Mouse (Mus musculus) forebrain, embryonic 16.5 days (tissue): ENCODE measurements around the gene Gm37240. TPM values are rescaled to one million over a fixed set of nuclear protein-coding genes. Genes with fewer than 3 reads are reported as not detected.

Experiments
- ATAC-seq: fragments of 200-750 bp; cut with Nextera tagmentation; 2 replicates; pipeline ENCODE4 v1.8.0; 2017; ENCODE audit warnings: mild to moderate bottlenecking, moderate library complexity
- H3K27ac ChIP-seq: fragments of 300-500 bp; sonication (generic); 2 replicates; pipeline ENCODE4 v1.5.1; 2014; ENCODE audit warnings: low read length, control low read depth
- H3K27me3 ChIP-seq: fragments of 300-500 bp; sonication (generic); replicated peaks from 2 replicates; pipeline ENCODE4 v1.6.1; 2014; ENCODE audit warnings: low read length; ENCODE audit not compliant: control insufficient read depth, insufficient read depth
- H3K36me3 ChIP-seq: fragments of 300-500 bp; sonication (generic); 2 replicates; pipeline ENCODE4 v1.6.1; 2014; ENCODE audit not compliant: control insufficient read depth, insufficient read depth
- H3K4me1 ChIP-seq: fragments of 300-500 bp; sonication (generic); replicated peaks from 2 replicates; pipeline ENCODE4 v1.6.1; 2014; ENCODE audit warnings: low read length; ENCODE audit not compliant: control insufficient read depth, insufficient read depth
- H3K4me2 ChIP-seq: fragments of 300-500 bp; sonication (generic); 2 replicates; pipeline ENCODE4 v1.6.1; 2014; ENCODE audit warnings: mild to moderate bottlenecking, low read length, control low read depth
- H3K4me3 ChIP-seq: fragments of 300-500 bp; sonication (generic); replicated peaks from 2 replicates; pipeline ENCODE4 v1.5.1; 2014; ENCODE audit warnings: mild to moderate bottlenecking, low read length, control low read depth
- H3K9ac ChIP-seq: fragments of 300-500 bp; sonication (generic); replicated peaks from 2 replicates; pipeline ENCODE4 v1.6.1; 2014; ENCODE audit warnings: low read depth, low read length, control low read depth
- H3K9me3 ChIP-seq: fragments of 300-500 bp; sonication (generic); 2 replicates; pipeline ENCODE4 v1.6.1; 2016; ENCODE audit warnings: low read length; ENCODE audit not compliant: control insufficient read depth
- WGBS: fragments of 180-500 bp; shearing (Covaris S2); extraction: QIAGEN DNeasy Blood & Tissue Kit; methylation state at CpG from one replicate; pipeline ENCODE4 v1.1.7; 2014; 5-methylcytosine and 5-hydroxymethylcytosine counted together
- polyA plus RNA-seq: library from polyadenylated mRNA; unstranded; fragments of >200 nt; fragmentation: Nextera tagmentation; extraction: Ambion mirVana; gene quantifications from 2 replicates; pipeline ENCODE4 v1.2.1, GENCODE M21; 2015

Gm37240 gene
- polyA plus RNA-seq, 1 experiment from 2014 or later, result 1.6 TPM

DNA sequence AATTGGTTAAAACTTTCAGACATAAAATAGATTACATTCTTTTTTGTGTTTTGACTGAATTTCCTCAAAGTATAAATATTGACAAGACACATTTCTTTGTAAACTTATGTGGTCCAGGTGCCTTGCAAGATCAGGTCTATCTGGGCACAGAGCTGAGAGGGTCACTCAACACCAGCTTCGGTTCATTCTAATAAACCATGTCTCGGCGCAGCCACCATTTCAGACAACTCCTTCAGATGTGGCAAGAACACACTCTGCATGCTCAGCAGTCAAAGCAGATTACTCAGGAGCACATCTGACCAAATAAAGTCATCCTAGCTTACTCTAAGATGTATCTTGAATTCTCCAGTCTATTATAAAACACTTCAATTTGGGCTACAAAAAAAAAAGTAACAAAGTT lies 1371.2 kb downstream of the Gm37240 start:
- 98% methylated on average over 3 of the region's 3 CpGs for WGBS
- no peak overlapping the region for H3K9ac ChIP-seq
- H3K4me3 ChIP-seq, result no peak overlapping the region
- no peaks in the 10 kb centered on the region for H3K27me3 ChIP-seq
- H3K27ac ChIP-seq, result no peak overlapping the region
- no peak for ATAC-seq
- no peak overlapping the region for H3K4me2 ChIP-seq
- H3K9me3 ChIP-seq, result no peaks in the 10 kb centered on the region
- H3K4me1 ChIP-seq, result no peaks in the 10 kb centered on the region
- no peaks in the 10 kb centered on the region for H3K36me3 ChIP-seq

DNA sequence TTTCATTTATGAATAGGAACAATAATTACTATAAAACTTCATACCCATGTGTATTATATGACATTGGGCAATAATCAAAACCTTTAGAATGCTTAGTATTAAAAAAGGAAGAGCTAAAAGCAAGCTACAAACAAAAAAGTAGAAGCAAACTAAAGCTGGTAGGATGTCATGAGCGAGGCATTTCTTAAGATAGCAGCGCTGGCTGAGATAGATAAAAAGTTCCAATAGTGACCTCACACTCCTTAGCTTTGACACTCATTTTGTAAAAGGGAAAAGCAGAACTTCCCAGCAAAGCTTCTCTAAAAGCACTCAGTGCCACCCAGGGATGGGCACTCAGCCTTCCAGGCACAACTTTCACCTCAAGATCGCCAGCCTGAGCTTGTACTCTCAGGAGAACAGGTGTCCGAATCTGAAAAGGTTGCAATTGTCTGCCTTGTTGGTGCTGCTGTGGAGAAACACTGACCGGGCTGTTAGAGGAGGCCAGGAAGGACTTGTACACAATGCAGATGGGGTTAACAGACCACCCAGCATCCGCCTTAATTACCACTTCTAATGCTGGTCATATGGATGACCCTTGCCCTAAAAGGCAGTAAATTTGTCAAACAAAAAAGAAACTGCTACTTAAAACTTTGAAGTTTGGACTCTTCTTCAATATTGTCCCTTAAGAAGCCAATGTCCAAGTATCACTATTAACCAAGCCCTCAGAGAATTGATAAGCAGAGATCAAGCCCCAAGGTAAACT lies 1374.4 kb downstream of the Gm37240 start:
- Histone ChIP-seq H3K27me3 (no peaks in the 10 kb centered on the region), H3K9ac (no peak overlapping the region), H3K4me3 (no peak overlapping the region), H3K4me2 (no peak overlapping the region), H3K27ac (no peak overlapping the region), H3K9me3 (no peaks in the 10 kb centered on the region), H3K36me3 (no peaks in the 10 kb centered on the region), H3K4me1 (no peaks in the 10 kb centered on the region)
- no peak for ATAC-seq
- WGBS, result 60% methylated on average over 6 of the region's 6 CpGs

DNA sequence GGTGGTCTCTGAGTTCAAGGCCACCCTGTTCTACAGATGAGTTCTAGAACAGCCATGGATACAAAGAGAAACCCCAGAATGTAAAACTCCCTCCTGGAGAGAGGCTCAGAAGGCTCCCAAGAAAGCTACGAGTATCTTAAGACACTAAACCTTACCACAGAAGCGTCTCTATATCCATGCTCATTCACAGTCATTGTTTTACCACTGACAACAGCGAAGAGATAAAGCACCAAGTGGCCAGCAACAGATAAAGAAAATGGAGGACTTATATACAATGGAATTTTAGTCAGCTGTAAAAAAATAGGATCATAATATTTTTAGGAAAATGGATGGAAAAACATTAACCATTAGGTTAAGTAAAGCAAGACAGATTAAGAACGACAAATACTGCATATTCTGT lies 1382.1 kb downstream of the Gm37240 start:
- Histone ChIP-seq H3K9me3 (no peaks in the 10 kb centered on the region), H3K36me3 (no peaks in the 10 kb centered on the region), H3K4me3 (no peak overlapping the region), H3K27ac (no peak overlapping the region), H3K9ac (no peak overlapping the region), H3K4me2 (no peak overlapping the region), H3K27me3 (no peaks in the 10 kb centered on the region), H3K4me1 (no peaks in the 10 kb centered on the region)
- ATAC-seq, result no peak
- 92% methylated on average over 4 of the region's 4 CpGs for WGBS

DNA sequence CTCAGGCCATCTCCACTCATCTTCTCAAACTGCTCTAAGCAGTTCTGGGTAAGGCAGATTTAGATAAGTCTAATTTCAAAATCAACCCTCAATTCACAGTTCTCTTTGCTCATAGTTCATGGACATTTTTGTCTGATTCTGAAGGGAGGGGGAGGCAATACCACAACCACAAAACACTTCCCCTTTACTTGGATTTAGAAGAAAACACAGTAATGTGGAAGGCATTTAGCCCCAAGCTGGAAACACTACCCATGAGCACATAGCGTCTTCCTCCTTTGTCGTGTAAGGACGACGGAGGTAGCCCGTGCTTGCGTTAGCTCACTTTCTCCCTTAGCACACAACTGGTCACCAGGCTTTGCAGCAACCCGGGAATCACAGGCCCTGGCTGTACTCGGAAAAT lies 1383.0 kb downstream of the Gm37240 start:
- Histone ChIP-seq H3K9ac (no peak overlapping the region), H3K36me3 (no peaks in the 10 kb centered on the region), H3K27ac (no peak overlapping the region), H3K4me3 (no peak overlapping the region), H3K4me1 (no peaks in the 10 kb centered on the region), H3K9me3 (no peaks in the 10 kb centered on the region), H3K4me2 (no peak overlapping the region), H3K27me3 (no peaks in the 10 kb centered on the region)
- 93% methylated on average over 8 of the region's 8 CpGs for WGBS
- no peak for ATAC-seq

DNA sequence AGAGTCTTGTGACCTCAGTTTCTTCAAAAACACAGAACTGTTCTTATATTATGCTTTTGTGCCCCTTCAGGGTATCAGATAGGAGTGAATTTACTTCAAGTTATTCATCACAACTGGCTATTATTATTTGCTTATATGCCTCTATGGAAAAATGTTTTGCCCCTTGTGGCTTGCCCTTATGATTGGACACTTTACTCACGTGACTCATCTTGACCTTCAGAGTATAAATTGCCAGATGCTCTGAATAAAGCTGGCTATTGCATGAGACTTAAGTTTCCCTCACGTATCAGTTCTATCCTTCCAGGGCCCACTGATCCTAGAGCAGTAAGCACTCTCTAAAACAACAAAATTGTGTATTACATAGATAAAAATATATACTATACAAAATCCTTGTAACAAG lies 1385.2 kb downstream of the Gm37240 start:
- no peak overlapping the region for H3K4me3 ChIP-seq
- H3K4me1 ChIP-seq, result no peaks in the 10 kb centered on the region
- H3K27ac ChIP-seq, result no peak overlapping the region
- no peaks in the 10 kb centered on the region for H3K36me3 ChIP-seq
- no peak overlapping the region for H3K4me2 ChIP-seq
- no peaks in the 10 kb centered on the region for H3K27me3 ChIP-seq
- 89% methylated on average over 2 of the region's 2 CpGs for WGBS
- H3K9ac ChIP-seq, result no peak overlapping the region
- no peak for ATAC-seq
- H3K9me3 ChIP-seq, result no peaks in the 10 kb centered on the region

DNA sequence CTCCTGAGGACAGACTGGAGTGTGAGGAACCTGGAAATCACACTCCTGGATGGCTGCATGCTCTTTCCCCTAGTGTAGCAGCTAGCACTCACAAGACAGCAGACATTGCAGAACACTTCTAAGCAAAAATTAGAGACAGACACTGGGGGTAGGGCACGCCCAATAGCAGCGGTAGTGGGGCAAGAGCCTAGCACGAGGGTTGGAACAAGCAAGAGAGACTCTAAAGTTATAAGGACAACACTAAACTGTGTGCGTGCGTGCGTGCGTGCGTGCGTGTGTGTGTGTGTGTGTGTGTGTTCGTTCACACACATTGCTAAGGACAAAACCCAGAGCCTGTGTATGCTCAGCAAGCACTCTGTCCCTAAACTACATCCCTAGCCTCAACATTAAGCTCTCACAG lies 1386.8 kb downstream of the Gm37240 start:
- no peaks in the 10 kb centered on the region for H3K27me3 ChIP-seq
- 80% methylated on average over 10 of the region's 10 CpGs for WGBS
- H3K36me3 ChIP-seq, result no peaks in the 10 kb centered on the region

DNA sequence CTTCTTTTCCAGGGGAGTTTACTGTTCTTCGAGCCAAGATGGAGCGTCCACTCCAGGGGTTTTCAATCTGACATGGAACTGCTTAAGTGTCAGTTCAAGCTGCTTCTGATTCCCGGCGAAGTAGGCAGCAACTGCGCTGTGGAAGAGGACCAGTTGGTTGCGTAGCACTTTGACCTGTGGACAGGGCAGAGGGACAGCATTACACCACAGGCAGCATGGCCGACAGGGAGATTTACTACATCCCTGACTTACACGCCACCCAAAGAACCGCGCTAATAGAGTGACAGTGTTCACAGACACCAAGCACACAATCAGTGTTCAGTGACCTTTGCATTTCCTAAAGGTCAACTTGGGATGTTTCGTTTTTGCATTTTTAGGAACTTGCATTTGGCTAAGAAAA lies 1389.6 kb downstream of the Gm37240 start:
- no peak for ATAC-seq
- no peaks in the 10 kb centered on the region for H3K9me3 ChIP-seq
- 89% methylated on average over 11 of the region's 11 CpGs for WGBS
- no peaks in the 10 kb centered on the region for H3K36me3 ChIP-seq
- no peak overlapping the region for H3K9ac ChIP-seq
- no peaks in the 10 kb centered on the region for H3K4me1 ChIP-seq
- no peak overlapping the region for H3K4me3 ChIP-seq
- H3K27me3 ChIP-seq, result no peaks in the 10 kb centered on the region
- H3K4me2 ChIP-seq, result no peak overlapping the region
- H3K27ac ChIP-seq, result no peak overlapping the region

More for the DNA sequence above, 1386.8 kb downstream of the Gm37240 start:
- H3K4me2 ChIP-seq, result no peak overlapping the region
- no peak for ATAC-seq
- no peak overlapping the region for H3K9ac ChIP-seq
- no peaks in the 10 kb centered on the region for H3K4me1 ChIP-seq
- no peak overlapping the region for H3K4me3 ChIP-seq
- H3K27ac ChIP-seq, result no peak overlapping the region
- no peaks in the 10 kb centered on the region for H3K9me3 ChIP-seq

DNA sequence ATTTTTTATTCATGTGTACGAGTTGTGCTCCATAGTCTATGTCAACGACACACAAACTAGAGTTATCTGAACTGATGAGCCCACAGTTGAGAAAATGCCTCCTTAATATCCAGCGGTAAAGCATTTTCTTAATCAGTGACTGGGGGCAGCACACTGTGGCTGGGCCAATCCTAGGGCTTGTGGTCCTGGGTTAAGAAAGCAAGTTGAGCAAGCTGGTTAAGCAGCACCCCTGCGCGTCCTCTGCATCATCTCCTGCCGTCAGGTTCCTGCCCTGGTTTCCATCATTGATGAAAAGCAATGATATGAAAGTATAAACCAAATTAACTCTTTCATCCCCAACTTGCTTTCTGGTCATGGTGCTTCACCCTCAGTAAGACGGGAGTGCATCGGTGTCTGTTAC lies 1394.7 kb downstream of the Gm37240 start:
- no peaks in the 10 kb centered on the region for H3K4me1 ChIP-seq
- no peaks in the 10 kb centered on the region for H3K9me3 ChIP-seq
- no peak overlapping the region for H3K4me2 ChIP-seq
- no peak overlapping the region for H3K4me3 ChIP-seq
- no peak overlapping the region for H3K9ac ChIP-seq
- 95% methylated on average over 8 of the region's 8 CpGs for WGBS
- no peak for ATAC-seq
- no peak overlapping the region for H3K27ac ChIP-seq
- H3K36me3 ChIP-seq, result no peaks in the 10 kb centered on the region
- H3K27me3 ChIP-seq, result no peaks in the 10 kb centered on the region

DNA sequence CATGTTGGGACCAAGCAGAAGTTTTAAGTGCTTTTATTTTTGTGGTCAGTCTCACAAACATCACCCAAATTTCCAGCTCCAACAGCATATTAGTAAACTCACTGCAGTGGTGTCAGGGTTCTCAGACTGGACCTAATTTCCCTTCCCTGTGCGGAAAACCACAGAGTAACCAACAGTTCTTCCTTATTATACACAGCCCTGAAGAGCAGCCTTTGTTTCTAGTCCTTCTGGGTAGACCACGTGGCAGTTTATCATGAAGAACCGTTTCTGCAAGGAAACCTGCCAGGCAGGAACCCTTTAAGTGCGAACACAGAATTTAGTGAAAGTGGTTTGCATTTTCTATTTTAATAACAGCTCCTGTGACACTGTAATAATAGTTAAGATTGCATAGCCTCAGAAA lies 1395.2 kb downstream of the Gm37240 start:
- Histone ChIP-seq H3K4me1 (no peaks in the 10 kb centered on the region), H3K9me3 (no peaks in the 10 kb centered on the region), H3K9ac (no peak overlapping the region), H3K36me3 (no peaks in the 10 kb centered on the region), H3K27ac (no peak overlapping the region), H3K4me3 (no peak overlapping the region), H3K4me2 (no peak overlapping the region), H3K27me3 (no peaks in the 10 kb centered on the region)
- WGBS, result 59% methylated on average over 4 of the region's 4 CpGs
- ATAC-seq, result no peak

DNA sequence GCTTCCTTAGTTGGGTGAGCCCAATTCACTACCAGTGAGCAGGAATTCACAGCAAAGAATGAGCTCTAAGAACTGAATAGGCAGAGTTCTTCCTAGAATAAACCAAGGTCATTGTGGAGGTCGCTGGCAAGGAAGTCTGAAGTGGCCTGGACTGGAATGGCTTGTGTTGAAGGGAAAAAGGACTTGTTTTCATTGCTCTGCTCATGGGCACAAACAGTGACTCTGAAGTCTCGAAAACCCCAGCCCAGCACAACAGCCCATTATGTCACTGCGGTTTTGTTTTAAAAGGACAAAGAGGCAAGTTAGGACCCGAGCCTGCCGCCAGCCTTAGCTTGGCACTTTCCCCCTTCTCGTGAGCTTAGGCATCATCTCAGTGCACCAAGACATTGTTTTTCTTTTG lies 1398.6 kb downstream of the Gm37240 start:
- H3K27ac ChIP-seq, result no peak overlapping the region
- no peaks in the 10 kb centered on the region for H3K4me1 ChIP-seq
- H3K27me3 ChIP-seq, result no peaks in the 10 kb centered on the region
- no peaks in the 10 kb centered on the region for H3K9me3 ChIP-seq
- no peak overlapping the region for H3K9ac ChIP-seq
- no peaks in the 10 kb centered on the region for H3K36me3 ChIP-seq
- ATAC-seq, result no peak
- 19% methylated on average over 6 of the region's 6 CpGs for WGBS
- no peak overlapping the region for H3K4me3 ChIP-seq
- H3K4me2 ChIP-seq, result no peak overlapping the region
